Mouse (Mus musculus): Measurements from ENCODE around the gene Clec2e. TPM values are rescaled to one million over a fixed set of nuclear protein-coding genes. Genes with fewer than 3 reads are reported as not detected.
"Not testable (repeated sequence)": the region's sequence is repeated elsewhere in the genome, so short reads cannot be mapped to it uniquely, and the experiment has no call there.

The Clec2e gene
- polyA plus RNA-seq (2014; fragmentation: Nextera tagmentation; extraction: Ambion mirVana): not detected in 2 replicates

DNA sequence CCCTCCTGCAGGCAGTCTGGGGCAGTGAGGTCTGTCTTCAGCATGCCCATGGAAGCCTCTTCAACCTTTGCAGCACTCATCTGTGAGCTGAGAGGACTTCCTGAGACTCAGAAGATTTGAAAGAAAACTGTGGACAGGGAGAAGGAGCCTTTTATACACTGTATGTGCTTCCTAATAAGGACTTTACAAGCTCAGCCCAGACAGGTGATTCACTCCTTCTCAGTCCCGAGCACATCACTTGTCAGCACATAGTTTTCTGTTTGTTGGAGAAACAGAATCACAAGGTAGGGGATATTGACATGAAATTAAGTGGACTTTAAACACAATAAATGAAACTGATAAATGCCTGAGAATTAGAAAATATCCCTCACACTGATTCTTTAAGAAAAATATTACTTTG, at the start of gene Clec2e:
Clec2e (minus strand) TSS at position 120 of the 400 bp plus-strand sequence.
- H3K27me3 ChIP-seq (ENCODE audit: control insufficient read depth, insufficient read depth, low read length); H3K36me3 ChIP-seq (ENCODE audit: control insufficient read depth, insufficient read depth, low read length); ATAC-seq (ENCODE audit: low FRiP score); H3K4me3 ChIP-seq (ENCODE audit: low read depth, low read length); H3K4me1 ChIP-seq (replicated peaks; ENCODE audit: control insufficient read depth, insufficient read depth, low read length); H3K9ac ChIP-seq (ENCODE audit: low read depth, low read length); DNase-seq (ENCODE audit: low spot score); H3K4me2 ChIP-seq (replicated peaks; ENCODE audit: low read depth, low read length); H3K9me3 ChIP-seq (ENCODE audit: control insufficient read depth, low read length); H3K27ac ChIP-seq (ENCODE audit: low read depth, low read length): not testable (repeated sequence)
- 83% methylated on average over 1 of the region's 1 CpGs for WGBS

DNA sequence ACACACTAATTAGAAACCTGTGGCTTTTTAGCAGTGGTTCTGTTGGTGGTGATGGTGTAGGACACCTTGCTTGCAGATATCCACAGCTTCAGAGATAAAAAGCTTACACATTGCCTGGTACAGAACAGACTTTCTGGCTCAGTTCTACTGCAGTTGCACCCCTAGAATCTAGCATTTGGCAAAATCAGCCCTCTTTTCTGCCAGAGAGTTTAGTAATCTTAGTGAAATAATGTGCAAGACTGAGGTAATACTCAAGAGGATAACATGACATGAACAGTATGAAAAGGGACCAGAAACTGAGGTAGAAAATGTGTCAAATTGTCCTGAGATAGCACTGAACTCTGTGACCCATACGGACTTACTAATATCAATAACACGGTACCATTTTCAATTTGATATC, 46.1 kb upstream of the Clec2e start:
- H3K4me1 ChIP-seq (replicated peaks; ENCODE audit: control insufficient read depth, insufficient read depth, low read length): no peaks in the 10 kb centered on the region
- WGBS: 98% methylated on average over 2 of the region's 2 CpGs
- no peak overlapping the region for H3K4me3 ChIP-seq (ENCODE audit: low read depth, low read length)
- no peak for ATAC-seq (ENCODE audit: low FRiP score)
- no peak overlapping the region for H3K9ac ChIP-seq (ENCODE audit: low read depth, low read length)
- H3K36me3 ChIP-seq (ENCODE audit: control insufficient read depth, insufficient read depth, low read length): no peaks in the 10 kb centered on the region
- H3K9me3 ChIP-seq (ENCODE audit: control insufficient read depth, low read length): no peaks in the 10 kb centered on the region
- no peak for DNase-seq (ENCODE audit: low spot score)
- H3K27me3 ChIP-seq (ENCODE audit: control insufficient read depth, insufficient read depth, low read length): no peaks in the 10 kb centered on the region
- H3K27ac ChIP-seq (ENCODE audit: low read depth, low read length): no peak overlapping the region
- no peak overlapping the region for H3K4me2 ChIP-seq (replicated peaks; ENCODE audit: low read depth, low read length)

DNA sequence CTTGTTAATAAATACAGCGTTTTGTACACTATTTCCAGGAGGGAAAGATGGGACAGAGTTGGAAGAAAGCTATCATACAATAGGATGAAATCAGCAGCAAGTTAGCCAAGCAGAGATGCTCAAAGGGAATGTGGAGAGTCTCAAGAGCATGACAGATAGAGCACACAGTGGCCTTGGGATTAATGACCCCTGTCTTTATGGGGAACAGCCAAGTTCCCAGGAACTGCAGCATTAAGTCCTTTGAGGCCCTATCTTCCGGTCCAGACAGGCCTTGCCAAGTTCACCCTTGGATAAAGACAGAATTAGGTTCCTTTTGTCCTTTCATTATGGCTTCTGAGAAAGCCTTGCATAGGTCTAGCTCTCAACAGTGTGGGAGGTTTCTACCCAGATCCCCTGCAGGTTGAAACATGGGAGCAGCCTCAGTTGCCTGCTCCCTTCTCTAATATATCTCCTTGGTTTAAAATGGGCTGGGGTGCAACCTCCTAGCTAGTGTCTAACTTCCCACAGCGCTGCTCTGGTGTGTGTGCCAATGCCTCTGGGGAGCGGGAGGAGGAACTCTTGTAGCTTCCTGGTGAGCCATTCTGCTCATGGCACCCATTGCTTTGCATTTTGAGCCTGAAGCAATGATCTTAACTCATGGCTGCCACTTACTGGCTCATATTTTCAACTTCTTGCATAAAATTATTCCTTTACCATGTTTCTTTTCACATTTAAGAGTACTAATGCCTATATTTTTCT, 32.1 kb upstream of the Clec2e start:
- ATAC-seq (ENCODE audit: low FRiP score): no peak
- H3K4me3 ChIP-seq (ENCODE audit: low read depth, low read length): no peak overlapping the region
- H3K36me3 ChIP-seq (ENCODE audit: control insufficient read depth, insufficient read depth, low read length): no peaks in the 10 kb centered on the region
- WGBS: 75% methylated on average over 4 of the region's 4 CpGs
- no peaks in the 10 kb centered on the region for H3K4me1 ChIP-seq (replicated peaks; ENCODE audit: control insufficient read depth, insufficient read depth, low read length)
- no peak overlapping the region for H3K9ac ChIP-seq (ENCODE audit: low read depth, low read length)
- no peaks in the 10 kb centered on the region for H3K9me3 ChIP-seq (ENCODE audit: control insufficient read depth, low read length)
- no peak overlapping the region for H3K4me2 ChIP-seq (replicated peaks; ENCODE audit: low read depth, low read length)
- H3K27ac ChIP-seq (ENCODE audit: low read depth, low read length): no peak overlapping the region
- DNase-seq (ENCODE audit: low spot score): no peak
- no peaks in the 10 kb centered on the region for H3K27me3 ChIP-seq (ENCODE audit: control insufficient read depth, insufficient read depth, low read length)

DNA sequence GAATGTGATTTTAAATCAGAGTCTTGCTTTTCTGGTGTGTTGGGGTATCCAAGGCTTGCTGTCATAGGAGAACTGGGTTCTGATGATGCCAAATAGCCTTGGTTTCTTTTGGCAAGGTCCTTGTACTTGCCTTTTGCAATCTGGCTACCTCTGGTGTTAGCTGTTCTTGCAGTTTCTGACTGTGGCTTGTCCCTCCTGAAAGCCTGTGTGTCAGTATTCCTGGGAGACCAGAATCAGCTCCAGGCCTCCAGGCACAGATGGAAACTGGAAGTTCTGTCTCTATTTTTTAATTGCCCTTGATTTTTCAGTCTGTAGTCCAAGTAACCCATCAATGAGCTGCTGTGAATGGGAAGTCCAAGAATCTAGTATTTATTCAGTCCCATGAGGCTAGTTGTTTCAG, 26.1 kb upstream of the Clec2e start:
- no peak for ATAC-seq (ENCODE audit: low FRiP score)
- Histone ChIP-seq H3K36me3 (ENCODE audit: control insufficient read depth, insufficient read depth, low read length) (no peaks in the 10 kb centered on the region), H3K4me1 (replicated peaks; ENCODE audit: control insufficient read depth, insufficient read depth, low read length) (no peaks in the 10 kb centered on the region), H3K9ac (ENCODE audit: low read depth, low read length) (no peak overlapping the region), H3K27me3 (ENCODE audit: control insufficient read depth, insufficient read depth, low read length) (no peaks in the 10 kb centered on the region), H3K9me3 (ENCODE audit: control insufficient read depth, low read length) (no peaks in the 10 kb centered on the region), H3K4me3 (ENCODE audit: low read depth, low read length) (no peak overlapping the region), H3K27ac (ENCODE audit: low read depth, low read length) (no peak overlapping the region), H3K4me2 (replicated peaks; ENCODE audit: low read depth, low read length) (no peak overlapping the region)
- no peak for DNase-seq (ENCODE audit: low spot score)

DNA sequence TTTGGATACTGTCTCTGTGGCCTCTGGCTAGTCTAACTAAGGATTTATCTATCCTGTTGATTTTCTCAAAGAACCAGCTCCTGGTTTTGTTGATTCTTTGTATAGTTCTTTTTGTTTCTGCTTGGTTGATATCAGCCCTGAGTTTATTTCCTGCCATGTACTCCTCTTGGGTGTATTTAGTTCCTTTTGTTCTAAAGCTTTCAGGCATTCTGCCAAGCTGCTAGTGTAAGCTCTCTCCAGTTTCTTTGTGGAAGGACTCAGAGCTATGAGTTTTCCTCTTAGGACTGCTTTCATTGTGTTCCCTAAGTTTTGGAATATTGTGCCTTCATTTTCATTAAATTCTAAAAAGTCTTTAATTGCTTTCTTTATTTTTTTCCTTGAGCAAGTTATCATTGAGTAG, 23.8 kb upstream of the Clec2e start:
- not testable (repeated sequence) for H3K9ac ChIP-seq (ENCODE audit: low read depth, low read length); H3K9me3 ChIP-seq (ENCODE audit: control insufficient read depth, low read length); H3K4me2 ChIP-seq (replicated peaks; ENCODE audit: low read depth, low read length); H3K27ac ChIP-seq (ENCODE audit: low read depth, low read length); ATAC-seq (ENCODE audit: low FRiP score); H3K4me3 ChIP-seq (ENCODE audit: low read depth, low read length); H3K36me3 ChIP-seq (ENCODE audit: control insufficient read depth, insufficient read depth, low read length); H3K4me1 ChIP-seq (replicated peaks; ENCODE audit: control insufficient read depth, insufficient read depth, low read length); H3K27me3 ChIP-seq (ENCODE audit: control insufficient read depth, insufficient read depth, low read length); DNase-seq (ENCODE audit: low spot score)

DNA sequence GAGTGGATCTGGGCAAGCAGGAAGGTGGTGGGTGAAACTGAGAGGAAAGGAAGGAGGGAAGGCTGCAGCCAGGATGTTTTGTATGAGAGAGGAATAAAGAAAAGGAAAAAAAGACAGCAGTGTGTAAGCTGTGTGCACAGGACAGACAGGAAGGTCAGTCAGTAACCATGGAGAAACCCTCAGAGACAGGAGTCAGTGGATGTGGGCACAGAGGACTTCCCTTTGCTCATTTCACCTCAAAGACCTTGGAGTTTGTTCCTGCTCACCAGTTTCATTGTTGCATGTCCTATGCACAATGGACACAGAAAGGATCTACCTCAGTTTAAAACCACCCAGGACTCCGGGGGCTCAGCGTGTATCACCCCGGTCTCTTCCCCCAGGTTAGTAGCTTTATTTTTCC, 15.5 kb upstream of the Clec2e start:
- ATAC-seq (ENCODE audit: low FRiP score) (no peak), DNase-seq (ENCODE audit: low spot score) (no peak)
- no peaks in the 10 kb centered on the region for H3K27me3 ChIP-seq (ENCODE audit: control insufficient read depth, insufficient read depth, low read length)
- no peaks in the 10 kb centered on the region for H3K4me1 ChIP-seq (replicated peaks; ENCODE audit: control insufficient read depth, insufficient read depth, low read length)
- no peaks in the 10 kb centered on the region for H3K9me3 ChIP-seq (ENCODE audit: control insufficient read depth, low read length)
- H3K4me3 ChIP-seq (ENCODE audit: low read depth, low read length): no peak overlapping the region
- H3K27ac ChIP-seq (ENCODE audit: low read depth, low read length): no peak overlapping the region
- no peaks in the 10 kb centered on the region for H3K36me3 ChIP-seq (ENCODE audit: control insufficient read depth, insufficient read depth, low read length)
- no peak overlapping the region for H3K9ac ChIP-seq (ENCODE audit: low read depth, low read length)
- no peak overlapping the region for H3K4me2 ChIP-seq (replicated peaks; ENCODE audit: low read depth, low read length)
- WGBS: 90% methylated on average over 3 of the region's 3 CpGs

DNA sequence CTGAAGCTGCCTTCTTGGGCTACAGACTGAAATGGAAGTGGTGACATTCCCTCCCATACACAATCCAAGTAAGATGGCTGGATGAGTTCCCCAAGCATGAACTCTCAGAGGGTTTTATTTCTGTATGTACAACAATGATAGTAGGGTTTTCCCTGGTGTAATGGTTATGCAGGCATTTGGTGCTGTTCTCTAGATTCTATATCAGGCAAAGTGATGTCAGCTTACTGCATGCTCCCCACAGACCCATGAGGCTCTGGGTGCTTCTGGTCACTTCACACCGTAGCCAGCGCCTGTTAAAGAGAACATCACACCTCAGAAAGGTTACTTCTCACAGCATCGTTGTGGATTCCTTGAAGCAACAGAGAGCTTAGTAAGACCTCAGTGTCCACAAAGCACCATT, 13.5 kb upstream of the Clec2e start:
- not testable (repeated sequence) for H3K4me1 ChIP-seq (replicated peaks; ENCODE audit: control insufficient read depth, insufficient read depth, low read length); DNase-seq (ENCODE audit: low spot score); H3K9me3 ChIP-seq (ENCODE audit: control insufficient read depth, low read length); H3K27ac ChIP-seq (ENCODE audit: low read depth, low read length); H3K4me2 ChIP-seq (replicated peaks; ENCODE audit: low read depth, low read length); ATAC-seq (ENCODE audit: low FRiP score); H3K36me3 ChIP-seq (ENCODE audit: control insufficient read depth, insufficient read depth, low read length); H3K4me3 ChIP-seq (ENCODE audit: low read depth, low read length); H3K9ac ChIP-seq (ENCODE audit: low read depth, low read length); H3K27me3 ChIP-seq (ENCODE audit: control insufficient read depth, insufficient read depth, low read length)
- WGBS: 90% methylated on average over 3 of the region's 3 CpGs

DNA sequence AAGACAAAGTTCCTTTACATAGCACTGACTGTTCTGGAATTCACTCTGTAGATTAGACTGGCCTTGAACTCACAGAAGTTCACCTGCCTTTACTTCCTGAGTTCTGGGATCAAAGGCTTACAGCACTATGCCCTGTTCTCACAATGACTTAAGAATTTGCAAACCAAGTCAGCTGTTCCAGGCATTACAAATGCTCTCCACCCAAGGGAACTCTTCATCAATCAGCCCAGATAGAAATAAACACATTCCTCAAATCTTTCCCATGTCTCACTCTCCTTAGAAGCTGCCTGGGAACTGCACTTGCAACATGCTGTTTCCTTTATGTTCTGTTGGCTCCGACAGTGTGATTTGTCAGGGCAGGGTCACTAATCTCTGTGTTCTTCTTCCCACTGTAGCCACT, 13.1 kb upstream of the Clec2e start:
- Histone ChIP-seq H3K4me1 (replicated peaks; ENCODE audit: control insufficient read depth, insufficient read depth, low read length) (no peaks in the 10 kb centered on the region), H3K27me3 (ENCODE audit: control insufficient read depth, insufficient read depth, low read length) (no peaks in the 10 kb centered on the region), H3K36me3 (ENCODE audit: control insufficient read depth, insufficient read depth, low read length) (no peaks in the 10 kb centered on the region), H3K27ac (ENCODE audit: low read depth, low read length) (no peak overlapping the region), H3K4me3 (ENCODE audit: low read depth, low read length) (no peak overlapping the region), H3K9ac (ENCODE audit: low read depth, low read length) (no peak overlapping the region), H3K4me2 (replicated peaks; ENCODE audit: low read depth, low read length) (no peak overlapping the region), H3K9me3 (ENCODE audit: control insufficient read depth, low read length) (no peaks in the 10 kb centered on the region)
- ATAC-seq (ENCODE audit: low FRiP score) (no peak), DNase-seq (ENCODE audit: low spot score) (no peak)
- 53% methylated on average over 1 of the region's 1 CpGs for WGBS

DNA sequence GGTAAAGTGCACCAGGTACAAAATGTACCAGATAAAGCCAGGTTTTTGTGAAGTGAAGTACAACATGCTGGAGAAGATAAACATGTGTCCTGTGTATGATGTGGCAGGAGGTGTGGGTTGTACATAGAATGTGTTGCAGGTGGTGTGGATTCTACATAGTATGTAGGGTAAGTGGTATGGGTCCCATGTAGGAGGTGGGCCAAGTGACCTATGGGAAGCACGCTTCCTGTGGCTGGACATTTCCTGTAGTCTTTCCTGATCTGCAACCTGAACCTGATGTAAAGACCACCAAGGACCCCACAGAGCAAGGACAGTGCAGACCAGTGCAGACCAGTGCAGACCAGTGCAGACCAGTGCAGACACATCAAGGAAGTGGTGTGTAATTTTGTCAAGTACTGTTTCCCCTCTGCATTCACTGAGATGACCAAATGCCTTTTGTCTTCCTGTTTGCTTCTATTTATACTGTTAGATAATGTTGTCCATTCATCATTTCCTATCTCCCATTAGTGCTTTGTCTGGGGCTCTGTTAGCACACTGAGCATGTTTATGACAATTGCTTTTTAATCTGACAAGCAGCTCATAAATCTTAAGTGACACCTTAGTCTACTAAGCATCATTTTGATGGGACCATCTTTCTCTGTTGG, 12.4 kb upstream of the Clec2e start:
- Histone ChIP-seq H3K4me3 (ENCODE audit: low read depth, low read length) (no peak overlapping the region), H3K27ac (ENCODE audit: low read depth, low read length) (no peak overlapping the region), H3K36me3 (ENCODE audit: control insufficient read depth, insufficient read depth, low read length) (no peaks in the 10 kb centered on the region), H3K9ac (ENCODE audit: low read depth, low read length) (no peak overlapping the region), H3K9me3 (ENCODE audit: control insufficient read depth, low read length) (no peaks in the 10 kb centered on the region), H3K4me2 (replicated peaks; ENCODE audit: low read depth, low read length) (no peak overlapping the region), H3K4me1 (replicated peaks; ENCODE audit: control insufficient read depth, insufficient read depth, low read length) (no peaks in the 10 kb centered on the region), H3K27me3 (ENCODE audit: control insufficient read depth, insufficient read depth, low read length) (no peaks in the 10 kb centered on the region)
- ATAC-seq (ENCODE audit: low FRiP score) (no peak), DNase-seq (ENCODE audit: low spot score) (no peak)
- WGBS: 89% methylated on average over 1 of the region's 1 CpGs
